Mouse (Mus musculus): ENCODE data around the gene Dennd4b. TPM values are rescaled to one million over a fixed set of nuclear protein-coding genes. Genes with fewer than 3 reads are reported as not detected.

Gene Dennd4b
- total and polyA plus RNA-seq, 3 experiments, result 9.8 to 45.3 (median 27.8) TPM

DNA sequence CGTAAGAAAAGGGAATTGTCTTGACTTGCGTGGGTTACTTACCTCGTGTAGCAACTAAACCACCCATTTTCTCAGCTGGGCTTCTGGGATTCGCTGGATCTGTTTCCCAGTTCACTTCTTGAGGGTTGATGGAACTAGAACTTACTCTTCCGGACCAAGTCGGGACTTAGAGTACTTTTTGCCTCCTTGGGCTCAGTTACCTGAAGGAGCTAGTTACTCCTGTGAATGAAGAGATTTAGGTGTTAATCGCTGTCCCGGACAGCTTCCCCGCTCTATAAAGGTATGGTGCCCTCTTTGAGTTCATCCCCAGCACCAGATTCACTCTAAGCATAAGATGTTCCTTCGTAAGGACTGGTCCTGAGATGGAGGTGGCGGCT is 29.1 kb downstream of the Dennd4b start:
- TF ChIP-seq USF2 (conservative IDR thresholded peaks at IDR 0.05; ENCODE audit: low read depth, low read length), result no peak
- TF ChIP-seq SMC3 (IDR thresholded peaks at IDR 0.05; ENCODE audit: low read depth, low read length), result no peak
- peak; percentile 46; the same call in 1 of the 2 replicates for TF ChIP-seq MAX (IDR thresholded peaks at IDR 0.05; ENCODE audit: low read length)
- peak; percentile 72 for TF ChIP-seq MXI1 (IDR thresholded peaks at IDR 0.05; ENCODE audit: low read depth, low read length)
- no peak for TF ChIP-seq IRF4 (IDR thresholded peaks at IDR 0.05; ENCODE audit: low read depth, low read length)
- no peak for TF ChIP-seq RCOR1 (conservative IDR thresholded peaks at IDR 0.05; ENCODE audit: low read depth, low read length)
- no peak for TF ChIP-seq POLR2AphosphoS2 (IDR thresholded peaks at IDR 0.05; ENCODE audit: low read depth, low read length)
- TF ChIP-seq EP300 (IDR thresholded peaks at IDR 0.05; ENCODE audit: low read length), result no peak
- peak; percentile 62; the same call in 1 of the 2 replicates for TF ChIP-seq SIN3A (IDR thresholded peaks at IDR 0.05; ENCODE audit: low read length)
- TF ChIP-seq CHD1 (IDR thresholded peaks at IDR 0.05; ENCODE audit: low read depth, low read length), result 0 out of 2 replicates have a peak, but pooled peaks have one; percentile 26
- TF ChIP-seq MAFK (IDR thresholded peaks at IDR 0.05; ENCODE audit: insufficient replicate concordance, low read length), result no peak
- peaks cover 2 to 15% of the 10 kb centered on the region in 2 experiments for H3K36me3 ChIP-seq (replicated peaks in 1 of 2; ENCODE audit: control insufficient read depth in 1 of 2, insufficient read depth in 1 of 2, low read length in 1 of 2)
- dilution Hi-C loops (cut with MboI; ENCODE audit: extremely low pct_ligation_motif_present, extremely low pct_unique_long_range_greater_than_20kb, low sequenced_read_pairs) (no loop called here), in situ Hi-C loops (cut with MboI; ENCODE audit: low pct_ligation_motif_present, low pct_unique_long_range_greater_than_20kb, low sequenced_read_pairs) (loop anchor here (10.0 kb wide), 1 partner anchor 81 kb away; no protein-coding TSS in a partner anchor)
- H3K4me1 ChIP-seq (ENCODE audit: control insufficient read depth in 1 of 2, insufficient read depth in 2 of 2), result peaks cover 6 to 37% of the 10 kb centered on the region in 2 experiments; a peak in 3 of 4 replicates
- H3K9me3 ChIP-seq (replicated peaks; ENCODE audit: low read length), result no peaks in the 10 kb centered on the region
- peak overlapping the region; percentile 88 for H3K4me2 ChIP-seq (ENCODE audit: insufficient read depth, low read depth, poor library complexity, severe bottlenecking)
- no peaks in the 10 kb centered on the region for H3K27me3 ChIP-seq (replicated peaks)
- peak overlapping the region; percentile 85 to 98 (median 94) for H3K4me3 ChIP-seq (replicated peaks in 1 of 3; ENCODE audit: low read depth in 2 of 3, low read length in 2 of 3, poor library complexity in 1 of 3)
- 0 out of 2 replicates have a peak overlapping the region, but pooled peaks have one; percentile 78 for H3K27ac ChIP-seq (ENCODE audit: insufficient read depth, low read depth)
- peak; percentile 27 for DNase-seq (ENCODE audit: extremely low read depth)
- peak overlapping the region; percentile 98 for H3K9ac ChIP-seq (ENCODE audit: insufficient read depth, low read depth)
- H3K79me2 ChIP-seq (replicated peaks; ENCODE audit: control insufficient read depth, extremely low read depth, insufficient read depth, poor library complexity, severe bottlenecking), result peaks cover 56% of the 10 kb centered on the region

DNA sequence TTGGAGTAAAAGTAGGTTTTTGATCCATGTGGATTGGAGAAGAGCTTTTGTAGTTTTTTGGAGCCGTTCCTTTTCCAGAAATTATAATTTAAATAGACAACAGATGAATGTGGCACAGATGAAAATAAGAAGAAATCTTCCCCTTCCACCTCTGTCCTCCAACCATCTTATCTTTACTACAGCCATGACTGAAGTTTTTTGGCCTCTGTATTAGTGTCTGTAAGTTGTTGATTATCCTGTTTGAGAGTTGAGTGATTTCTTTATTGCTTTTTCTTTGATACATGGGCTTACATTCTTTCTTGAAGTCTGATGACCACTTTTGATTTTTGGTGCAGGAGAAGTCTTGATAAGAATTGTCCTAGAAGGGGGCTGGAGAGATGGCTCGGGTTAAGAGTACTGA is 29.7 kb downstream of the Dennd4b start:
- H3K9ac ChIP-seq (ENCODE audit: insufficient read depth, low read depth), result peak overlapping the region; percentile 98
- peaks cover 62% of the 10 kb centered on the region for H3K79me2 ChIP-seq (replicated peaks; ENCODE audit: control insufficient read depth, extremely low read depth, insufficient read depth, poor library complexity, severe bottlenecking)
- peaks cover 2 to 15% of the 10 kb centered on the region in 2 experiments for H3K36me3 ChIP-seq (replicated peaks in 1 of 2; ENCODE audit: control insufficient read depth in 1 of 2, insufficient read depth in 1 of 2, low read length in 1 of 2)
- peak overlapping the region; percentile 85 to 98 (median 94) for H3K4me3 ChIP-seq (replicated peaks in 1 of 3; ENCODE audit: low read depth in 2 of 3, low read length in 2 of 3, poor library complexity in 1 of 3)
- in situ Hi-C loops (cut with MboI; ENCODE audit: low pct_ligation_motif_present, low pct_unique_long_range_greater_than_20kb, low sequenced_read_pairs), result loop anchor here (10.0 kb wide), 1 partner anchor 80 kb away; no protein-coding TSS in a partner anchor
- DNase-seq (ENCODE audit: extremely low read depth), result no peak
- no peaks in the 10 kb centered on the region for H3K9me3 ChIP-seq (replicated peaks; ENCODE audit: low read length)
- peaks cover 6 to 38% of the 10 kb centered on the region in 2 experiments; a peak in 3 of 4 replicates for H3K4me1 ChIP-seq (ENCODE audit: control insufficient read depth in 1 of 2, insufficient read depth in 2 of 2)
- peak overlapping the region; percentile 88 for H3K4me2 ChIP-seq (ENCODE audit: insufficient read depth, low read depth, poor library complexity, severe bottlenecking)
- no peak overlapping the region for H3K27ac ChIP-seq (ENCODE audit: insufficient read depth, low read depth)
- TF ChIP-seq USF2 (conservative IDR thresholded peaks at IDR 0.05; ENCODE audit: low read depth, low read length) (no peak), ZC3H11A (IDR thresholded peaks at IDR 0.05; ENCODE audit: low read depth, low read length) (no peak), NRF1 (IDR thresholded peaks at IDR 0.05; ENCODE audit: low read depth, low read length) (no peak), UBTF (IDR thresholded peaks at IDR 0.05; ENCODE audit: low read depth, low read length) (no peak), SMC3 (IDR thresholded peaks at IDR 0.05; ENCODE audit: low read depth, low read length) (no peak), POLR2AphosphoS2 (IDR thresholded peaks at IDR 0.05; ENCODE audit: low read depth, low read length) (no peak), MAZ (IDR thresholded peaks at IDR 0.05; ENCODE audit: low read depth, low read length) (no peak), BHLHE40 (IDR thresholded peaks at IDR 0.05; ENCODE audit: low read depth, low read length) (no peak), JUN (IDR thresholded peaks at IDR 0.05; ENCODE audit: insufficient read depth, low read depth, low read length) (no peak), EP300 (IDR thresholded peaks at IDR 0.05; ENCODE audit: low read length) (no peak), TCF12 (IDR thresholded peaks at IDR 0.05; ENCODE audit: low read depth, low read length) (no peak), ZNF384 (IDR thresholded peaks at IDR 0.05; ENCODE audit: low read depth, low read length) (no peak), CTCF (conservative IDR thresholded peaks at IDR 0.05 in 1 of 2, IDR thresholded peaks at IDR 0.05 in 1 of 2; ENCODE audit: low read depth in 2 of 2, low read length in 2 of 2) (no peak), ZKSCAN1 (IDR thresholded peaks at IDR 0.05; ENCODE audit: borderline replicate concordance, low read depth, low read length) (no peak), CHD1 (IDR thresholded peaks at IDR 0.05; ENCODE audit: low read depth, low read length) (no peak), JUND (conservative IDR thresholded peaks at IDR 0.05; ENCODE audit: low read depth, low read length) (no peak)
- H3K27me3 ChIP-seq (replicated peaks), result no peaks in the 10 kb centered on the region
- dilution Hi-C loops (cut with MboI; ENCODE audit: extremely low pct_ligation_motif_present, extremely low pct_unique_long_range_greater_than_20kb, low sequenced_read_pairs), result no loop called here

Measured in CH12.LX (cell line).